ENCODE assay signal across 21 mouse cellular contexts in the genomic region with DNA sequence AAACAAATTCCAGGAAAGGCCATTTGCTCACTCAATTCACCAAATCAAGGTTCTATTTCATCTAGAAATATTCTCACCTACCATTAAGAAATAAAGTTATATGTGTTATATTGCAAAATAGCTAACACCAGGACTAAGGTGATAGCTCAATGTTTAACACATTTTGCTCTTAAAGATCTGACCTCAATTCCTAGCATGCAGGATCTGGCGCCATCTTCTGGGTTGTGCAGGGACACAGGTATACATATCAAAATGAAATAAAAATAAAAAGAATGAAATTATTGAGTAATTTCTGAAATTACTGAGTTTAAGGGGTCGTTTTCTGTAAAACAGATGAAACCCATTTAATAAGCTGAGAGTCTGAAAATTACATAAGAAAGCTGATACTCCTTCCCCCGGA.
DNase-seq lines count a peak whose midpoint lies in the region; ATAC-seq and TF ChIP-seq lines count a peak whose summit lies in the region.
"Had no signal": no experiment of that assay in that cellular context is flagged by ENCODE, and none has a peak within 500 bp of the region (broad histone marks: within the 10 kb centered on the region; RNA-seq: fewer than 3 reads in every experiment).

No protein-coding gene starts in this region.

- in situ Hi-C loops in Patski (cut with MboI; ENCODE audit: low pct_unique_long_range_greater_than_20kb): loop anchor here (25.0 kb wide), 1 partner anchor 410 kb away; no protein-coding TSS in a partner anchor

- no peak overlapping the region for H3K4me2 ChIP-seq in hindbrain, postnatal 0 days (ENCODE audit: low read depth, low read length)
- no peak overlapping the region for H3K4me2 ChIP-seq in hindbrain, embryonic 12.5 days (replicated peaks)
- no peak overlapping the region for H3K4me2 ChIP-seq in midbrain, embryonic 14.5 days (ENCODE audit: low read length)
- H3K4me2 ChIP-seq in midbrain, embryonic 16.5 days (ENCODE audit: low read length): no peak overlapping the region
- H3K4me2 ChIP-seq: hindbrain, embryonic 13.5 days; limb, embryonic 15.5 days; liver, embryonic 15.5 days had no signal

- no peak for ATAC-seq in hindbrain, postnatal 0 days
- no peak for ATAC-seq in hindbrain, embryonic 12.5 days (ENCODE audit: low FRiP score)
- no peak for ATAC-seq in midbrain, embryonic 14.5 days (ENCODE audit: low FRiP score, low TSS enrichment)
- ATAC-seq in midbrain, embryonic 16.5 days: no peak
- no peak for ATAC-seq in Patski
- ATAC-seq: forebrain, embryonic 16.5 days; inflammation-experienced regulatory T-cells, adult 6 months; lung, postnatal 0 days had no signal

- no peaks in the 10 kb centered on the region for H3K36me3 ChIP-seq in hindbrain, postnatal 0 days (ENCODE audit: insufficient read depth, low read length)
- no peaks in the 10 kb centered on the region for H3K36me3 ChIP-seq in hindbrain, embryonic 12.5 days
- H3K36me3 ChIP-seq in midbrain, embryonic 14.5 days (ENCODE audit: control insufficient read depth, insufficient read depth, low read length): no peaks in the 10 kb centered on the region
- H3K36me3 ChIP-seq in midbrain, embryonic 16.5 days (ENCODE audit: control insufficient read depth, insufficient read depth, low read length): no peaks in the 10 kb centered on the region
- H3K36me3 ChIP-seq: embryonic facial prominence, embryonic 10.5 days; hindbrain, embryonic 13.5 days; limb, embryonic 15.5 days; liver, embryonic 15.5 days had no signal

- no peak overlapping the region for H3K27ac ChIP-seq in hindbrain, postnatal 0 days
- no peak overlapping the region for H3K27ac ChIP-seq in hindbrain, embryonic 12.5 days
- H3K27ac ChIP-seq in midbrain, embryonic 14.5 days (replicated peaks; ENCODE audit: low read depth, low read length): no peak overlapping the region
- H3K27ac ChIP-seq in midbrain, embryonic 16.5 days (ENCODE audit: low read length): no peak overlapping the region
- H3K27ac ChIP-seq: embryonic facial prominence, embryonic 10.5 days; hindbrain, embryonic 13.5 days; limb, embryonic 15.5 days; liver, embryonic 15.5 days; macrophage had no signal

- POLR2A ChIA-PET in Patski (lab: Charles Lee): no interaction called here

- no peak overlapping the region for H3K4me3 ChIP-seq in hindbrain, postnatal 0 days (ENCODE audit: low read length)
- H3K4me3 ChIP-seq in hindbrain, embryonic 12.5 days: no peak overlapping the region
- H3K4me3 ChIP-seq in midbrain, embryonic 14.5 days (replicated peaks; ENCODE audit: low read depth, low read length): no peak overlapping the region
- H3K4me3 ChIP-seq in midbrain, embryonic 16.5 days (ENCODE audit: low read depth, low read length): no peak overlapping the region
- H3K4me3 ChIP-seq: embryonic facial prominence, embryonic 10.5 days; hindbrain, embryonic 13.5 days; limb, embryonic 15.5 days; liver, embryonic 15.5 days had no signal

- CTCF ChIA-PET in Patski (lab: Charles Lee): interaction anchor here (1.1 kb wide), 1 partner anchor 16 kb away, joined by 3 read pairs; no protein-coding TSS in a partner anchor

- 51% methylated on average over 3 of the region's 3 CpGs for WGBS in hindbrain, postnatal 0 days
- 65% methylated on average over 3 of the region's 3 CpGs for WGBS in hindbrain, embryonic 12.5 days
- 61% methylated on average over 3 of the region's 3 CpGs for WGBS in midbrain, embryonic 14.5 days
- 59% methylated on average over 3 of the region's 3 CpGs for WGBS in midbrain, embryonic 16.5 days

- H3K27me3 ChIP-seq in hindbrain, postnatal 0 days (ENCODE audit: insufficient read depth, low read length): no peaks in the 10 kb centered on the region
- H3K27me3 ChIP-seq in hindbrain, embryonic 12.5 days: no peaks in the 10 kb centered on the region
- no peaks in the 10 kb centered on the region for H3K27me3 ChIP-seq in midbrain, embryonic 14.5 days (ENCODE audit: control insufficient read depth, insufficient read depth, low read length)
- H3K27me3 ChIP-seq in midbrain, embryonic 16.5 days (ENCODE audit: control insufficient read depth, insufficient read depth, low read depth, low read length): no peaks in the 10 kb centered on the region
- no peaks in the 10 kb centered on the region for H3K27me3 ChIP-seq in Patski
- H3K27me3 ChIP-seq: hindbrain, embryonic 13.5 days; limb, embryonic 15.5 days; liver, embryonic 15.5 days had no signal

- H3K9me3 ChIP-seq in hindbrain, postnatal 0 days (ENCODE audit: low read length): no peaks in the 10 kb centered on the region
- no peaks in the 10 kb centered on the region for H3K9me3 ChIP-seq in hindbrain, embryonic 12.5 days (replicated peaks)
- H3K9me3 ChIP-seq in midbrain, embryonic 14.5 days (ENCODE audit: control insufficient read depth, low read length): no peaks in the 10 kb centered on the region
- H3K9me3 ChIP-seq in midbrain, embryonic 16.5 days (replicated peaks; ENCODE audit: control insufficient read depth, low read length, poor library complexity, severe bottlenecking): no peaks in the 10 kb centered on the region
- H3K9me3 ChIP-seq: embryonic facial prominence, embryonic 10.5 days; hindbrain, embryonic 13.5 days; limb, embryonic 15.5 days; liver, embryonic 15.5 days had no signal

- TF ChIP-seq CTCF in hindbrain, postnatal 0 days (IDR thresholded peaks at IDR 0.05; ENCODE audit: low read depth): peak; percentile 29
- peak; percentile 6 for TF ChIP-seq CTCF in Patski (IDR thresholded peaks at IDR 0.05)

- no peak for DNase-seq in hindbrain, postnatal 0 days (ENCODE audit: low spot score)
- peak; percentile 8 for DNase-seq in midbrain, embryonic 14.5 days
- no peak for DNase-seq in Patski (ENCODE audit: low read depth, low spot score)
- no peak for DNase-seq in yolk sac, embryonic 10.5 days (ENCODE audit: low spot score)
- DNase-seq in frontal cortex, postnatal 14 days (ENCODE audit: low spot score in 2 of 2): no peak
- DNase-seq: adrenal gland, postnatal 25 days; cerebellum, adult 11-12 months; gastrocnemius, postnatal 25 days; kidney, adult 8-10 months; kidney, postnatal 25 days; thymus, adult 2 months had no signal

- H3K4me1 ChIP-seq in hindbrain, postnatal 0 days (ENCODE audit: insufficient read depth, low read length): no peaks in the 10 kb centered on the region
- H3K4me1 ChIP-seq in hindbrain, embryonic 12.5 days: no peaks in the 10 kb centered on the region
- no peaks in the 10 kb centered on the region for H3K4me1 ChIP-seq in midbrain, embryonic 14.5 days (ENCODE audit: control insufficient read depth, insufficient read depth, low read length)
- H3K4me1 ChIP-seq in midbrain, embryonic 16.5 days (ENCODE audit: control insufficient read depth, insufficient read depth, low read length): no peaks in the 10 kb centered on the region
- H3K4me1 ChIP-seq: embryonic facial prominence, embryonic 10.5 days; hindbrain, embryonic 13.5 days; limb, embryonic 15.5 days; liver, embryonic 15.5 days had no signal

- H3K9ac ChIP-seq in hindbrain, postnatal 0 days (replicated peaks; ENCODE audit: low read length): no peak overlapping the region
- no peak overlapping the region for H3K9ac ChIP-seq in hindbrain, embryonic 12.5 days
- H3K9ac ChIP-seq in midbrain, embryonic 14.5 days (replicated peaks; ENCODE audit: low read length): no peak overlapping the region
- no peak overlapping the region for H3K9ac ChIP-seq in midbrain, embryonic 16.5 days (ENCODE audit: low read depth, low read length)
- H3K9ac ChIP-seq: hindbrain, embryonic 13.5 days; limb, embryonic 15.5 days; liver, embryonic 15.5 days had no signal
